Mouse (Mus musculus) heart, postnatal 0 days (tissue): ENCODE data around the gene Trim38. TPM values are rescaled to one million over a fixed set of nuclear protein-coding genes. Genes with fewer than 3 reads are reported as not detected.

ENCODE experiments used
- ATAC-seq: fragments of 200-750 bp; cut with Nextera tagmentation; 2 replicates; pipeline ENCODE4 v1.8.0; 2017; ENCODE audit warnings: low read depth, moderate number of reproducible peaks, moderate library complexity; ENCODE audit not compliant: insufficient read depth
- DNase-seq: peaks from one replicate; pipeline ENCODE4 v3.0.0-alpha.2; 2016; ENCODE audit warnings: low spot score
- H3K27ac ChIP-seq: fragments of 300-500 bp; sonication (generic); 2 replicates; pipeline ENCODE4 v1.5.1; 2014; ENCODE audit warnings: low read depth, mild to moderate bottlenecking
- H3K27me3 ChIP-seq: fragments of 300-500 bp; sonication (generic); 2 replicates; pipeline ENCODE4 v1.6.1; 2014; ENCODE audit warnings: low read length, mixed read lengths; ENCODE audit not compliant: control insufficient read depth, insufficient read depth
- H3K36me3 ChIP-seq: fragments of 300-500 bp; sonication (generic); replicated peaks from 2 replicates; pipeline ENCODE4 v1.6.1; 2014; ENCODE audit warnings: low read length, mixed read lengths; ENCODE audit not compliant: control insufficient read depth, insufficient read depth
- H3K4me1 ChIP-seq: fragments of 300-500 bp; sonication (generic); 2 replicates; pipeline ENCODE4 v1.6.1; 2014; ENCODE audit warnings: antibody characterized with exemption; ENCODE audit not compliant: control insufficient read depth, insufficient read depth
- H3K4me2 ChIP-seq: fragments of 300-500 bp; sonication (generic); 2 replicates; pipeline ENCODE4 v1.6.1; 2014; ENCODE audit warnings: low read depth, mild to moderate bottlenecking, low read length, moderate library complexity
- H3K4me3 ChIP-seq: fragments of 300-500 bp; sonication (generic); 2 replicates; pipeline ENCODE4 v1.5.1; 2014; ENCODE audit warnings: low read depth, low read length
- H3K9ac ChIP-seq: fragments of 300-500 bp; sonication (generic); replicated peaks from 2 replicates; pipeline ENCODE4 v1.6.1; 2014; ENCODE audit warnings: low read depth, low read length, mixed read lengths
- H3K9me3 ChIP-seq: fragments of 300-500 bp; sonication (generic); replicated peaks from 2 replicates; pipeline ENCODE4 v1.6.1; 2016; ENCODE audit warnings: low read length; ENCODE audit not compliant: control insufficient read depth
- CTCF ChIP-seq: IDR thresholded peaks from 2 replicates; pipeline ENCODE4 v1.5.1; 2016; ENCODE audit warnings: antibody characterized with exemption, control low read depth, low read depth
- EP300 ChIP-seq: IDR thresholded peaks from 2 replicates; pipeline ENCODE4 v1.6.1; 2016; ENCODE audit warnings: antibody characterized with exemption, low read depth
- WGBS: fragments of 180-500 bp; shearing (Covaris S2); extraction: QIAGEN DNeasy Blood & Tissue Kit; methylation state at CpG from one replicate; pipeline ENCODE4 v1.1.7; 2014; 5-methylcytosine and 5-hydroxymethylcytosine counted together
- polyA plus RNA-seq: library from polyadenylated mRNA; unstranded; fragments of >200 nt; fragmentation: Nextera tagmentation; extraction: Ambion mirVana; gene quantifications from 2 replicates; pipeline ENCODE4 v1.2.1, GENCODE M21; 2015
- total RNA-seq: library from RNA; depleted of rRNA; stranded (reverse); fragments of >200 nt; gene quantifications from 2 replicates; pipeline ENCODE4 v1.2.3, GENCODE M21; 2014; ENCODE audit warnings: low replicate concordance

The Trim38 gene
- total and polyA plus RNA-seq, 2 experiments from 2014 or later = 0.10 TPM; not detected in 1

- Histone ChIP-seq H3K4me1 (no peaks in the 10 kb centered on the region), H3K9ac (no peak within 1 kb of the TSS), H3K27me3 (no peaks in the 10 kb centered on the region), H3K4me3 (no peak within 1 kb of the TSS), H3K9me3 (no peaks in the 10 kb centered on the region), H3K36me3 (no peaks in the 10 kb centered on the region), H3K27ac (no peak within 1 kb of the TSS), H3K4me2 (no peak within 1 kb of the TSS)
- 70% methylated on average over 15 of the region's 15 CpGs for WGBS
- DNase-seq (no peak), ATAC-seq (no peak)
- TF ChIP-seq CTCF (no peak), EP300 (no peak)
Observed at GRCm38 (mm10) chr13:23806422-23807052, 36.8 kb downstream of the Trim38 start, which contains the start of gene Slc17a2. Gene Slc17a2, plus strand, starts transcription at chr13:23806993.

- Histone ChIP-seq H3K4me1 (no peaks in the 10 kb centered on the region), H3K4me2 (no peak overlapping the region), H3K36me3 (no peaks in the 10 kb centered on the region), H3K27me3 (no peaks in the 10 kb centered on the region), H3K9ac (no peak overlapping the region), H3K9me3 (no peaks in the 10 kb centered on the region), H3K27ac (no peak overlapping the region), H3K4me3 (no peak overlapping the region)
- 60% methylated on average over 2 of the region's 2 CpGs for WGBS
- TF ChIP-seq CTCF (no peak; the same call in 1 of the 2 replicates), EP300 (no peak)
- DNase-seq (no peak), ATAC-seq (no peak)
Observed at GRCm38 (mm10) chr13:23816148-23816547, 46.4 kb downstream of the Trim38 start.

- Histone ChIP-seq H3K36me3 (no peaks in the 10 kb centered on the region), H3K4me2 (no peak overlapping the region), H3K9ac (no peak overlapping the region), H3K4me1 (no peaks in the 10 kb centered on the region), H3K27me3 (no peaks in the 10 kb centered on the region), H3K9me3 (no peaks in the 10 kb centered on the region), H3K4me3 (no peak overlapping the region), H3K27ac (no peak overlapping the region)
- ATAC-seq (no peak), DNase-seq (no peak)
- WGBS = 43% methylated on average over 4 of the region's 4 CpGs
- no peak for TF ChIP-seq CTCF
- no peak for TF ChIP-seq EP300
Observed at GRCm38 (mm10) chr13:23820179-23820940, 50.6 kb downstream of the Trim38 start.

GRCm38 (mm10) chr13:23822213-23822612 lies 52.5 kb downstream of the Trim38 start:
- 12% methylated on average over 3 of the region's 3 CpGs for WGBS
- H3K9ac ChIP-seq = no peak overlapping the region
- H3K4me1 ChIP-seq = no peaks in the 10 kb centered on the region
- TF ChIP-seq CTCF (no peak), EP300 (no peak)
- no peak for DNase-seq
- no peaks in the 10 kb centered on the region for H3K9me3 ChIP-seq
- H3K27me3 ChIP-seq = no peaks in the 10 kb centered on the region
- no peak overlapping the region for H3K4me3 ChIP-seq
- ATAC-seq = no peak
- H3K36me3 ChIP-seq = no peaks in the 10 kb centered on the region
- no peak overlapping the region for H3K27ac ChIP-seq
- H3K4me2 ChIP-seq = no peak overlapping the region

GRCm38 (mm10) chr13:23826606-23827005 lies 56.9 kb downstream of the Trim38 start:
- ATAC-seq (no peak), DNase-seq (no peak)
- Histone ChIP-seq H3K4me3 (no peak overlapping the region), H3K27me3 (no peaks in the 10 kb centered on the region), H3K4me1 (no peaks in the 10 kb centered on the region), H3K27ac (no peak overlapping the region), H3K36me3 (no peaks in the 10 kb centered on the region), H3K4me2 (no peak overlapping the region), H3K9me3 (no peaks in the 10 kb centered on the region), H3K9ac (no peak overlapping the region)
- WGBS = 49% methylated on average over 3 of the region's 3 CpGs
- TF ChIP-seq EP300 (no peak), CTCF (no peak)
